Mouse (Mus musculus): ENCODE results near the gene 4931429L15Rik. TPM values are rescaled to one million over a fixed set of nuclear protein-coding genes. Genes with fewer than 3 reads are reported as not detected.
"Not testable (repeated sequence)": the region's sequence is repeated elsewhere in the genome, so short reads cannot be mapped to it uniquely, and the experiment has no call there.

Gene 4931429L15Rik
- polyA plus RNA-seq, 1 experiment from 2014 or later: not detected

DNA sequence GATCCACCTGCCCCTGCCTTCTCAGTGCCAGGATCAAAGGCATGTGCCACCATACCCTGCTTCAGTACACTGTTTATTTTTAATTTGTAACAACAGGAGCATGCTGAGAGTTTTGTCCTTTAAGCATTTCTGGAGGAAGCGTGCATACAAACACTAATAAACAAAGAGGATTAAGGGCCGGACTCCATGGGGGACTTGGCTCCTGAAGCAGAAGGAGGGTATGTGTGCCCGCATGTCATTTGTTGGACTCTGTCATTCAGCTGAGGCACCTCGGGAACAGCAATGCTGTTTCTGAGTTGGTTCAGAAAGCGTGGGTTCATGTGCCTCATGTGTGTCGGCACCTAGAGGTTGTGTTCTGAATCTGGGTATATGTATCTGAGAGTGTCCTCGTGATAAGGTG lies 17.5 kb upstream of the 4931429L15Rik start:
- H3K9me3 ChIP-seq (replicated peaks): no peaks in the 10 kb centered on the region
- peaks cover 15% of the 10 kb centered on the region for H3K4me1 ChIP-seq
- no peak overlapping the region for H3K27ac ChIP-seq (replicated peaks)
- H3K9ac ChIP-seq (replicated peaks): no peak overlapping the region
- H3K4me2 ChIP-seq: no peak overlapping the region
- 0 out of 2 replicates have a peak, but pooled peaks have one; percentile 21 for ATAC-seq (ENCODE audit: low FRiP score)
- 55% methylated on average over 7 of the region's 7 CpGs for WGBS
- H3K4me3 ChIP-seq (replicated peaks): no peak overlapping the region
- H3K27me3 ChIP-seq (replicated peaks): no peaks in the 10 kb centered on the region
- H3K36me3 ChIP-seq: no peaks in the 10 kb centered on the region

DNA sequence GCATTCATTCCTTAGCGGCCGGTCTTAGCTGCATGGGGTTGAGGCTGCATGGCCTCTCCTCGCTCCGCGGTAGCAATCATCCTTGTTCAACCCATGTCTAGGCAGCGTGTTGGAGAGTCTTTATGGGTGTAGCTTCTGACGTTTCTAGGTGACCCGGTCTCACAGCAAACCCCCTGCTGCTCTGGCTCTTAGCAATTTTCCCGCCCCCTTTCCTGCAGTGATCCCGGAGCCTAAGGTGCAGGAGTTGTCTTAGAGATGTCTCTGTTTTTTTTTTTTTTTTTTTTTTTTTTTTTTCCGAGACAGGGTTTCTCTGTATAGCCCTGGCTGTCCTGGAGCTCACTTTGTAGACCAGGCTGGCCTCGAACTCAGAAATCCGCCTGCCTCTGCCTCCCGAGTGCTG lies 16.5 kb upstream of the 4931429L15Rik start:
- H3K4me2 ChIP-seq; H3K36me3 ChIP-seq; ATAC-seq (ENCODE audit: low FRiP score); H3K27me3 ChIP-seq (replicated peaks); H3K4me3 ChIP-seq (replicated peaks); H3K9ac ChIP-seq (replicated peaks); H3K9me3 ChIP-seq (replicated peaks); H3K27ac ChIP-seq (replicated peaks): not testable (repeated sequence)
- WGBS: 71% methylated on average over 13 of the region's 14 CpGs
- peaks cover 15% of the 10 kb centered on the region for H3K4me1 ChIP-seq

- ATAC-seq (ENCODE audit: low FRiP score): no peak
- no peak overlapping the region for H3K27ac ChIP-seq (replicated peaks)
- 81% methylated on average over 10 of the region's 10 CpGs for WGBS
Measured at GRCm38 (mm10) chr9:46335461-46335995, 15.7 kb upstream of the 4931429L15Rik start.

GRCm38 (mm10) chr9:46334471-46335025 lies 14.8 kb upstream of the 4931429L15Rik start:
- Histone ChIP-seq H3K36me3 (no peaks in the 10 kb centered on the region), H3K4me2 (no peak overlapping the region), H3K9ac (replicated peaks) (no peak overlapping the region), H3K4me1 (peaks cover 17% of the 10 kb centered on the region), H3K27ac (replicated peaks) (no peak overlapping the region), H3K9me3 (replicated peaks) (no peaks in the 10 kb centered on the region), H3K4me3 (replicated peaks) (no peak overlapping the region), H3K27me3 (replicated peaks) (no peaks in the 10 kb centered on the region)
- ATAC-seq (ENCODE audit: low FRiP score): no peak
- WGBS: 49% methylated on average over 26 of the region's 26 CpGs

More at GRCm38 (mm10) chr9:46335461-46335995, 15.7 kb upstream of the 4931429L15Rik start:
- no peak overlapping the region for H3K4me3 ChIP-seq (replicated peaks)
- no peaks in the 10 kb centered on the region for H3K9me3 ChIP-seq (replicated peaks)
- H3K4me2 ChIP-seq: no peak overlapping the region
- peaks cover 15% of the 10 kb centered on the region for H3K4me1 ChIP-seq
- H3K27me3 ChIP-seq (replicated peaks): no peaks in the 10 kb centered on the region
- H3K9ac ChIP-seq (replicated peaks): no peak overlapping the region
- no peaks in the 10 kb centered on the region for H3K36me3 ChIP-seq

- WGBS: 87% methylated on average over 1 of the region's 1 CpGs
- no peak overlapping the region for H3K9ac ChIP-seq (replicated peaks)
- no peak for ATAC-seq (ENCODE audit: low FRiP score)
- no peaks in the 10 kb centered on the region for H3K27me3 ChIP-seq (replicated peaks)
- H3K4me1 ChIP-seq: peaks cover 22% of the 10 kb centered on the region
- H3K9me3 ChIP-seq (replicated peaks): no peaks in the 10 kb centered on the region
- no peak overlapping the region for H3K27ac ChIP-seq (replicated peaks)
- H3K36me3 ChIP-seq: no peaks in the 10 kb centered on the region
- H3K4me3 ChIP-seq (replicated peaks): no peak overlapping the region
- H3K4me2 ChIP-seq: no peak overlapping the region
Measured at GRCm38 (mm10) chr9:46331301-46331700, 11.5 kb upstream of the 4931429L15Rik start.

- Histone ChIP-seq H3K36me3 (no peaks in the 10 kb centered on the region), H3K4me1 (peaks cover 22% of the 10 kb centered on the region), H3K4me3 (replicated peaks) (no peak overlapping the region), H3K27me3 (replicated peaks) (no peaks in the 10 kb centered on the region), H3K9me3 (replicated peaks) (no peaks in the 10 kb centered on the region), H3K27ac (replicated peaks) (no peak overlapping the region), H3K9ac (replicated peaks) (no peak overlapping the region), H3K4me2 (no peak overlapping the region)
- 59% methylated on average over 6 of the region's 6 CpGs for WGBS
- no peak for ATAC-seq (ENCODE audit: low FRiP score)
Measured at GRCm38 (mm10) chr9:46330586-46330895, 10.8 kb upstream of the 4931429L15Rik start.

GRCm38 (mm10) chr9:46329801-46330585 lies 10.2 kb upstream of the 4931429L15Rik start:
- H3K9me3 ChIP-seq (replicated peaks): no peaks in the 10 kb centered on the region
- H3K4me1 ChIP-seq: peaks cover 22% of the 10 kb centered on the region
- H3K27ac ChIP-seq (replicated peaks): no peak overlapping the region
- H3K4me3 ChIP-seq (replicated peaks): no peak overlapping the region
- H3K4me2 ChIP-seq: no peak overlapping the region; the same call in 1 of the 2 replicates
- 28% methylated on average over 24 of the region's 24 CpGs for WGBS
- no peaks in the 10 kb centered on the region for H3K27me3 ChIP-seq (replicated peaks)
- ATAC-seq (ENCODE audit: low FRiP score): no peak
- no peaks in the 10 kb centered on the region for H3K36me3 ChIP-seq
- no peak overlapping the region for H3K9ac ChIP-seq (replicated peaks)

DNA sequence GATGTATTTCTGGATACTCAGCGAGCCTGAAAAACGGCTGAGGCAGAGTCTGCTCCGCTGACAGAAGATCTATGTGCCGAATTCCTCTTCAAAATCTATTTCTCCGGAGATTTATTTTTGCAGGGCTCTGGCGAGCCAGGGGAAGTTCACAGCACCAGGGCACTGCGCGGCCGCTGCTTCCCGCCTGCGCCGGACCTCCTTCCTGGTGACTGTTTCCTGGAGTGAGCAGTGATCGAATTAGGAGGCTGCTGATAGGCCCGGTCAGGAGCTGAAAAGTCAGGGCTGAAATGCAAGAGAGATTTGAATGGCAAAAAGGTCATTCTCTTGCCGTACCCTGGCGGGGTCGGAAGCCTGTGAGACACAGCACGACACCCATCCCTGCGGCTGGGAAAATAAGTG lies 9.5 kb upstream of the 4931429L15Rik start:
- 3% methylated on average over 19 of the region's 19 CpGs for WGBS
- Histone ChIP-seq H3K9ac (replicated peaks) (peak overlapping the region; percentile 36), H3K4me3 (replicated peaks) (peak overlapping the region; percentile 15), H3K36me3 (no peaks in the 10 kb centered on the region), H3K9me3 (replicated peaks) (no peaks in the 10 kb centered on the region), H3K4me1 (peaks cover 22% of the 10 kb centered on the region), H3K27ac (replicated peaks) (peak overlapping the region; percentile 75), H3K27me3 (replicated peaks) (no peaks in the 10 kb centered on the region), H3K4me2 (peak overlapping the region; percentile 54)
- no peak; the same call in 1 of the 2 replicates for ATAC-seq (ENCODE audit: low FRiP score)

DNA sequence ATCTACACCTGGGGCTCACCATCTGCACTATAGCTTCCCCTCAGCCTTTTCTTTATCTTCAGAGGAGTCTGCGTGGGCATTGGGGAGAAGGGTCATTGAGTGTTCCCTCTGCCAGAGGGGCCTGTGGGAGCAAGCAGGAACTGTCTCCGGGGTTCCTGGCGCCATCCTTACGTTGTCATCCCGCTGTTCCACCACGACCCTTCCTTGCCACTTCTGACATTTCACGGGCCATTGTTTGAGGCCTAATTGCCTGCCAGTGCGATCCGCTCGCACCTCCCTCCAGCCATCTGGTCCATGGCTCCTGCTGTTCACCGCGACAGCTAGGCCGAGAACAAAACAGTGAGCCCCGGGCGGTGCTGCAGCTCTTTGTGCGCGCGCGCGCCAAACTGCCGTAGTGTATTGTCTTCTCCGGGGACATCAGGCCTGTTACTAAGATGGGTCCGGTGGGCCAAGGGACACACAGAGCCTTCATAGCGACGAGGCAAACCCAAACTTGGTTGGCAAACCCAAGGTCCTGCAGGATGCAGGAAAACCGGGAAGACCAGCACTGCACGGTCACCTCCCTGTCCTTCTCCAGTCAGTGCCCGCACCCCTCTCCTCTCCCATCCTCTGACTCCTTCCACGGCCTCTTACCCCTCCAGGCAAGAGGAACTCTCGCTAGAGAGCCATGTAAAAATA lies 8.9 kb upstream of the 4931429L15Rik start:
- ATAC-seq (ENCODE audit: low FRiP score): peak; percentile 78; the same call in 1 of the 2 replicates
- H3K4me3 ChIP-seq (replicated peaks): peak overlapping the region; percentile 15
- H3K36me3 ChIP-seq: no peaks in the 10 kb centered on the region
- H3K9me3 ChIP-seq (replicated peaks): no peaks in the 10 kb centered on the region
- peak overlapping the region; percentile 75 for H3K27ac ChIP-seq (replicated peaks)
- H3K4me2 ChIP-seq: peak overlapping the region; percentile 54
- peaks cover 22% of the 10 kb centered on the region for H3K4me1 ChIP-seq
- H3K9ac ChIP-seq (replicated peaks): peak overlapping the region; percentile 36
- WGBS: 2% methylated on average over 30 of the region's 30 CpGs
- no peaks in the 10 kb centered on the region for H3K27me3 ChIP-seq (replicated peaks)

- no peak overlapping the region for H3K4me3 ChIP-seq (replicated peaks)
- no peaks in the 10 kb centered on the region for H3K36me3 ChIP-seq
- H3K4me2 ChIP-seq: peak overlapping the region; percentile 54
- H3K27me3 ChIP-seq (replicated peaks): no peaks in the 10 kb centered on the region
- H3K4me1 ChIP-seq: peaks cover 22% of the 10 kb centered on the region
- 42% methylated on average over 25 of the region's 25 CpGs for WGBS
- H3K9me3 ChIP-seq (replicated peaks): no peaks in the 10 kb centered on the region
- peak overlapping the region; percentile 36; the same call in 1 of the 2 replicates for H3K9ac ChIP-seq (replicated peaks)
- peak overlapping the region; percentile 75 for H3K27ac ChIP-seq (replicated peaks)
- ATAC-seq (ENCODE audit: low FRiP score): peak; percentile 46
Measured at GRCm38 (mm10) chr9:46327706-46328571, 8.2 kb upstream of the 4931429L15Rik start.

All from neural tube, embryonic 15.5 days (tissue).